Mouse (Mus musculus): ENCODE measurements around the gene Mterf1b. TPM values are rescaled to one million over a fixed set of nuclear protein-coding genes. Genes with fewer than 3 reads are reported as not detected.
A peak's percentile ranks its signal among the peaks of the same experiment; 100 is the strongest.
"Not testable (repeated sequence)": the region's sequence is repeated elsewhere in the genome, so short reads cannot be mapped to it uniquely, and the experiment has no call there.

Mterf1b gene
- polyA plus RNA-seq, 1 experiment = 3.0 TPM

- TF ChIP-seq CTCF (IDR thresholded peaks at IDR 0.05; ENCODE audit: borderline replicate concordance, extremely low read depth, insufficient read depth, insufficient read length) (peak; percentile 42; the same call in 1 of the 2 replicates), POLR2A (IDR thresholded peaks at IDR 0.05; ENCODE audit: borderline replicate concordance, extremely low read depth, insufficient read depth, insufficient read length, poor library complexity, severe bottlenecking) (no peak)
- DNase-seq (ENCODE audit: low read depth) = peak; percentile 72
These were observed 9.2 kb downstream of the Mterf1b start for GRCm38 (mm10) chr5:4201368-4201767.

GRCm38 (mm10) chr5:4202276-4202810 lies 10.2 kb downstream of the Mterf1b start:
- not testable (repeated sequence) for DNase-seq (ENCODE audit: low read depth)

- DNase-seq (ENCODE audit: low read depth) = not testable (repeated sequence)
These were observed 17.9 kb downstream of the Mterf1b start for GRCm38 (mm10) chr5:4210082-4210481.

- TF ChIP-seq CTCF (IDR thresholded peaks at IDR 0.05; ENCODE audit: borderline replicate concordance, extremely low read depth, insufficient read depth, insufficient read length) (no peak), POLR2A (IDR thresholded peaks at IDR 0.05; ENCODE audit: borderline replicate concordance, extremely low read depth, insufficient read depth, insufficient read length, poor library complexity, severe bottlenecking) (no peak)
- DNase-seq (ENCODE audit: low read depth) = no peak
These were observed 29.1 kb downstream of the Mterf1b start for GRCm38 (mm10) chr5:4221309-4221708.

GRCm38 (mm10) chr5:4221981-4222623 lies 29.9 kb downstream of the Mterf1b start:
- TF ChIP-seq POLR2A (IDR thresholded peaks at IDR 0.05; ENCODE audit: borderline replicate concordance, extremely low read depth, insufficient read depth, insufficient read length, poor library complexity, severe bottlenecking) (no peak), CTCF (IDR thresholded peaks at IDR 0.05; ENCODE audit: borderline replicate concordance, extremely low read depth, insufficient read depth, insufficient read length) (no peak)
- DNase-seq (ENCODE audit: low read depth) = no peak

- DNase-seq (ENCODE audit: low read depth) = no peak
- TF ChIP-seq CTCF (IDR thresholded peaks at IDR 0.05; ENCODE audit: borderline replicate concordance, extremely low read depth, insufficient read depth, insufficient read length) (no peak), POLR2A (IDR thresholded peaks at IDR 0.05; ENCODE audit: borderline replicate concordance, extremely low read depth, insufficient read depth, insufficient read length, poor library complexity, severe bottlenecking) (no peak)
These were observed 40.0 kb downstream of the Mterf1b start for GRCm38 (mm10) chr5:4232163-4232562.

GRCm38 (mm10) chr5:4234505-4234904 lies 42.3 kb downstream of the Mterf1b start:
- DNase-seq (ENCODE audit: low read depth) = no peak
- no peak for TF ChIP-seq CTCF (IDR thresholded peaks at IDR 0.05; ENCODE audit: borderline replicate concordance, extremely low read depth, insufficient read depth, insufficient read length)
- TF ChIP-seq POLR2A (IDR thresholded peaks at IDR 0.05; ENCODE audit: borderline replicate concordance, extremely low read depth, insufficient read depth, insufficient read length, poor library complexity, severe bottlenecking) = no peak

- TF ChIP-seq CTCF (IDR thresholded peaks at IDR 0.05; ENCODE audit: borderline replicate concordance, extremely low read depth, insufficient read depth, insufficient read length) = no peak
- TF ChIP-seq POLR2A (IDR thresholded peaks at IDR 0.05; ENCODE audit: borderline replicate concordance, extremely low read depth, insufficient read depth, insufficient read length, poor library complexity, severe bottlenecking) = no peak
- no peak for DNase-seq (ENCODE audit: low read depth)
These were observed 48.0 kb downstream of the Mterf1b start for GRCm38 (mm10) chr5:4240120-4240519.

- TF ChIP-seq POLR2A (IDR thresholded peaks at IDR 0.05; ENCODE audit: borderline replicate concordance, extremely low read depth, insufficient read depth, insufficient read length, poor library complexity, severe bottlenecking) (no peak), CTCF (IDR thresholded peaks at IDR 0.05; ENCODE audit: borderline replicate concordance, extremely low read depth, insufficient read depth, insufficient read length) (no peak)
- DNase-seq (ENCODE audit: low read depth) = no peak
These were observed 52.8 kb downstream of the Mterf1b start for GRCm38 (mm10) chr5:4245004-4245403.

GRCm38 (mm10) chr5:4246095-4246494 lies 53.9 kb downstream of the Mterf1b start:
- DNase-seq (ENCODE audit: low read depth) = no peak
- TF ChIP-seq CTCF (IDR thresholded peaks at IDR 0.05; ENCODE audit: borderline replicate concordance, extremely low read depth, insufficient read depth, insufficient read length) (no peak), POLR2A (IDR thresholded peaks at IDR 0.05; ENCODE audit: borderline replicate concordance, extremely low read depth, insufficient read depth, insufficient read length, poor library complexity, severe bottlenecking) (no peak)

Other genes starting within 250 kb of the Mterf1b start
- 115 and 117 TPM in 2 replicates for gene Cyp51, start 87.6 kb upstream of the Mterf1b start, polyA plus RNA-seq (2012; rRNA removed)

All from brain, embryonic 14.5 days (tissue).